Mouse (Mus musculus): ENCODE data around the gene Jmy. TPM values are rescaled to one million over a fixed set of nuclear protein-coding genes. Genes with fewer than 3 reads are reported as not detected.

The Jmy gene
- total RNA-seq, 2 experiments from 2014 or later = 45.2 to 47.8 TPM

Other genes with a start within 250 kb of the Jmy start
- 10 to 100 TPM; 58.9 to 60.1 TPM for gene Homer1, start 200.2 kb downstream of the Jmy start, total RNA-seq (2021)
- not detected for gene Bhmt, start 138.2 kb upstream of the Jmy start, total RNA-seq (2021)
- gene Bhmt2, start 174.5 kb upstream of the Jmy start, total RNA-seq (2021) = not detected
- gene Dmgdh, start 174.6 kb upstream of the Jmy start, total RNA-seq (2021) = not detected

All from heart, adult 18-20 months (tissue).